ENCODE assay signal across 8 mouse cellular contexts in genomic region chr3:79531581-79532271, GRCm38 (mm10). TPM values are rescaled to one million over a fixed set of nuclear protein-coding genes. Genes with fewer than 3 reads are reported as not detected.
A peak's percentile ranks its signal among the peaks of the same experiment; 100 is the strongest.
DNase-seq lines count a peak whose midpoint lies in the region; ATAC-seq and TF ChIP-seq lines count a peak whose summit lies in the region.

No protein-coding gene starts in this region.

- ATAC-seq in erythroblast, adult 5-6 weeks (replicated peaks; ENCODE audit: low FRiP score, poor library complexity, severe bottlenecking), result no peak

- 33% methylated on average over 9 of the region's 9 CpGs for WGBS in olfactory bulb, adult 2 months

- TF ChIP-seq POLR2A in olfactory bulb, adult 2 months (IDR thresholded peaks at IDR 0.05; ENCODE audit: insufficient read depth, low read depth, low read length), result no peak

- H3K4me3 ChIP-seq in olfactory bulb, adult 2 months (ENCODE audit: insufficient read depth, low read depth, low read length), result no peak overlapping the region

- H3K4me1 ChIP-seq in olfactory bulb, adult 2 months (ENCODE audit: control insufficient read depth, insufficient read depth, low read length), result peaks cover 6% of the 10 kb centered on the region

- TF ChIP-seq CTCF in olfactory bulb, adult 2 months (IDR thresholded peaks at IDR 0.05; ENCODE audit: insufficient read depth, low read depth, low read length), result no peak

- intact Hi-C loops in heart, postnatal 10 days (cut with DNase I), result no loop called here

- DNase-seq in cerebellum, adult 18-20 months, result peak; percentile 40 to 54
- DNase-seq in cerebellum, adult 8-10 months, result no peak
- peak; percentile 17 to 70 for DNase-seq in adrenal gland, postnatal 36 days
- DNase-seq in heart, postnatal 10 days, result peak; percentile 54 to 69
- peak; percentile 64 to 73 for DNase-seq in left cerebral cortex, adult 9 months (ENCODE audit: low spot score in 2 of 2)
- no peak for DNase-seq in cerebellum, postnatal 36 days

- peak overlapping the region; percentile 82 for H3K27ac ChIP-seq in olfactory bulb, adult 2 months (ENCODE audit: insufficient read depth, low read depth, low read length)

RNA-seq across cellular contexts. Expression of gene Fnip2, which starts 35.9 kb away (rescaled TPM):
- 1 to 10 TPM; 8.2 to 8.6 TPM for total RNA-seq in adrenal gland, postnatal 36 days (2021)
- total RNA-seq in heart, postnatal 10 days (2021), result 10 to 100 TPM; 15.3 to 19.0 TPM
- polyA plus RNA-seq in olfactory bulb, adult 2 months (2012; ENCODE audit: insufficient read depth, insufficient read length, low replicate concordance, missing spikeins), result not detected in 2 replicates
- total RNA-seq in erythroblast, adult 5-6 weeks (2015; ENCODE audit: low replicate concordance), result 35.5 and 82.1 TPM in 2 replicates
- 93.3 and 101 TPM in 2 replicates for total RNA-seq in erythroblast, adult 5-6 weeks (2017; ENCODE audit: low replicate concordance)

RNA-seq across cellular contexts. Expression of gene Ppid, which starts 59.4 kb away (rescaled TPM):
- 10 to 100 TPM; 48.7 to 71.2 TPM for total RNA-seq in adrenal gland, postnatal 36 days (2021)
- total RNA-seq in heart, postnatal 10 days (2021), result 10 to 100 TPM; 36.0 to 39.4 TPM
- not detected in 2 replicates for polyA plus RNA-seq in olfactory bulb, adult 2 months (2012; ENCODE audit: insufficient read depth, insufficient read length, low replicate concordance, missing spikeins)
- 32.3 and 35.5 TPM in 2 replicates for total RNA-seq in erythroblast, adult 5-6 weeks (2015; ENCODE audit: low replicate concordance)
- total RNA-seq in erythroblast, adult 5-6 weeks (2017; ENCODE audit: low replicate concordance), result 60.6 and 64.3 TPM in 2 replicates

Comparison
In these comparisons a context has a peak if more than half of its experiments do, and no peak if none do; other contexts are left out.
1. DNase-seq: peak in cerebellum, adult 18-20 months (2 of 2), adrenal gland, postnatal 36 days (2 of 2), heart, postnatal 10 days (2 of 2) and left cerebral cortex, adult 9 months (2 of 2); none in cerebellum, adult 8-10 months (single experiment) and cerebellum, postnatal 36 days (0 of 2).